Mouse (Mus musculus) limb, embryonic 11.5 days (tissue): ENCODE results near the gene Agap1. TPM values are rescaled to one million over a fixed set of nuclear protein-coding genes. Genes with fewer than 3 reads are reported as not detected.
A peak's percentile ranks its signal among the peaks of the same experiment; 100 is the strongest.

ENCODE experiments used
- ATAC-seq: fragments of 200-750 bp; cut with Nextera tagmentation; 2 replicates; pipeline ENCODE4 v1.8.0; 2017; ENCODE audit warnings: low read depth; ENCODE audit not compliant: insufficient number of reproducible peaks, low FRiP score, low TSS enrichment
- DNase-seq: peaks from one replicate; pipeline ENCODE4 v3.0.0-alpha.2; 2015; ENCODE audit warnings: low spot score
- H3K27ac ChIP-seq: fragments of 300-500 bp; sonication (generic); replicated peaks from 2 replicates; pipeline ENCODE4 v1.5.1; 2014; ENCODE audit warnings: low read depth, mild to moderate bottlenecking, low read length
- H3K27me3 ChIP-seq: fragments of 300-500 bp; sonication (generic); 2 replicates; pipeline ENCODE4 v1.6.1; 2014; ENCODE audit warnings: mild to moderate bottlenecking, low read length, mixed read lengths; ENCODE audit not compliant: control insufficient read depth, insufficient read depth
- H3K36me3 ChIP-seq: fragments of 300-500 bp; sonication (generic); 2 replicates; pipeline ENCODE4 v1.6.1; 2014; ENCODE audit warnings: mild to moderate bottlenecking, low read length, moderate library complexity, mixed read lengths; ENCODE audit not compliant: control insufficient read depth, insufficient read depth
- H3K4me1 ChIP-seq: fragments of 300-500 bp; sonication (generic); 2 replicates; pipeline ENCODE4 v1.6.1; 2014; ENCODE audit warnings: low read length, mixed read lengths; ENCODE audit not compliant: control insufficient read depth, insufficient read depth
- H3K4me2 ChIP-seq: fragments of 300-500 bp; sonication (generic); 2 replicates; pipeline ENCODE4 v1.6.1; 2014; ENCODE audit warnings: low read depth, mild to moderate bottlenecking, moderate library complexity; ENCODE audit not compliant: severe bottlenecking
- H3K4me3 ChIP-seq: fragments of 300-500 bp; sonication (generic); 2 replicates; pipeline ENCODE4 v1.5.1; 2014; ENCODE audit warnings: low read depth, low read length
- H3K9ac ChIP-seq: fragments of 300-500 bp; sonication (generic); 2 replicates; pipeline ENCODE4 v1.6.1; 2014; ENCODE audit warnings: mild to moderate bottlenecking, low read length
- H3K9me3 ChIP-seq: fragments of 300-500 bp; sonication (generic); 2 replicates; pipeline ENCODE4 v1.6.1; 2016; ENCODE audit warnings: low read length; ENCODE audit not compliant: control insufficient read depth
- WGBS: fragments of 180-500 bp; shearing (Covaris S2); extraction: QIAGEN DNeasy Blood & Tissue Kit; methylation state at CpG from one replicate; pipeline ENCODE4 v1.1.7; 2014; 5-methylcytosine and 5-hydroxymethylcytosine counted together
- polyA plus RNA-seq: library from polyadenylated mRNA; unstranded; fragments of >200 nt; fragmentation: Nextera tagmentation; extraction: Ambion mirVana; gene quantifications from 2 replicates; pipeline ENCODE4 v1.2.1, GENCODE M21; 2014

Gene Agap1
- polyA plus RNA-seq, 1 experiment from 2014 or later = 14.0 TPM

- Histone ChIP-seq H3K27ac (no peak overlapping the region), H3K27me3 (no peaks in the 10 kb centered on the region), H3K4me3 (no peak overlapping the region), H3K4me2 (no peak overlapping the region), H3K4me1 (peaks cover 36% of the 10 kb centered on the region), H3K9me3 (no peaks in the 10 kb centered on the region; the same call in 1 of the 2 replicates), H3K9ac (no peak overlapping the region), H3K36me3 (no peaks in the 10 kb centered on the region)
- 30% methylated on average over 6 of the region's 6 CpGs for whole genome bisulfite sequencing
- ATAC-seq (peak; percentile 15; the same call in 1 of the 2 replicates), DNase-seq (no peak)
Observed at GRCm38 (mm10) chr1:89467321-89468069, 12.9 kb downstream of the Agap1 start.

- Histone ChIP-seq H3K4me1 (peaks cover 30% of the 10 kb centered on the region), H3K4me2 (no peak overlapping the region), H3K9me3 (no peaks in the 10 kb centered on the region; the same call in 1 of the 2 replicates), H3K27ac (no peak overlapping the region), H3K27me3 (no peaks in the 10 kb centered on the region), H3K4me3 (no peak overlapping the region), H3K9ac (no peak overlapping the region), H3K36me3 (no peaks in the 10 kb centered on the region)
- ATAC-seq (no peak), DNase-seq (no peak)
- WGBS = 70% methylated on average over 3 of the region's 3 CpGs
Observed at GRCm38 (mm10) chr1:89468141-89468540, 13.5 kb downstream of the Agap1 start.

- Histone ChIP-seq H3K9me3 (no peaks in the 10 kb centered on the region), H3K36me3 (no peaks in the 10 kb centered on the region), H3K4me3 (no peak overlapping the region), H3K27me3 (no peaks in the 10 kb centered on the region), H3K4me1 (peaks cover 39% of the 10 kb centered on the region), H3K9ac (no peak overlapping the region), H3K27ac (no peak overlapping the region), H3K4me2 (no peak overlapping the region)
- DNase-seq = no peak
- 66% methylated on average over 4 of the region's 4 CpGs for WGBS
- ATAC-seq = no peak
Observed at GRCm38 (mm10) chr1:89471430-89471829, 16.8 kb downstream of the Agap1 start.

- H3K9ac ChIP-seq = no peak overlapping the region
- 78% methylated on average over 9 of the region's 9 CpGs for WGBS
- ATAC-seq (no peak), DNase-seq (no peak)
- no peak overlapping the region for H3K4me2 ChIP-seq
- H3K27me3 ChIP-seq = no peaks in the 10 kb centered on the region
- H3K4me3 ChIP-seq = no peak overlapping the region
- no peaks in the 10 kb centered on the region for H3K36me3 ChIP-seq
- H3K27ac ChIP-seq = no peak overlapping the region
- H3K9me3 ChIP-seq = no peaks in the 10 kb centered on the region
- peaks cover 37% of the 10 kb centered on the region for H3K4me1 ChIP-seq
Observed at GRCm38 (mm10) chr1:89471891-89472290, 17.3 kb downstream of the Agap1 start.

GRCm38 (mm10) chr1:89473946-89474345 is 19.3 kb downstream of the Agap1 start:
- peaks cover 23% of the 10 kb centered on the region for H3K4me1 ChIP-seq
- H3K9me3 ChIP-seq = no peaks in the 10 kb centered on the region
- no peak overlapping the region for H3K4me2 ChIP-seq
- H3K36me3 ChIP-seq = no peaks in the 10 kb centered on the region
- DNase-seq = no peak
- WGBS = 70% methylated on average over 5 of the region's 5 CpGs
- H3K27ac ChIP-seq = no peak overlapping the region
- no peak overlapping the region for H3K4me3 ChIP-seq
- H3K9ac ChIP-seq = no peak overlapping the region
- H3K27me3 ChIP-seq = no peaks in the 10 kb centered on the region
- ATAC-seq = no peak

GRCm38 (mm10) chr1:89474853-89475252 is 20.2 kb downstream of the Agap1 start:
- Histone ChIP-seq H3K4me2 (no peak overlapping the region), H3K36me3 (no peaks in the 10 kb centered on the region), H3K9me3 (no peaks in the 10 kb centered on the region), H3K27ac (no peak overlapping the region), H3K4me1 (peaks cover 23% of the 10 kb centered on the region), H3K9ac (no peak overlapping the region), H3K4me3 (no peak overlapping the region), H3K27me3 (no peaks in the 10 kb centered on the region)
- ATAC-seq (no peak), DNase-seq (no peak)
- WGBS = 61% methylated on average over 9 of the region's 9 CpGs

GRCm38 (mm10) chr1:89477033-89477432 is 22.4 kb downstream of the Agap1 start:
- WGBS = 82% methylated on average over 5 of the region's 5 CpGs
- Histone ChIP-seq H3K36me3 (no peaks in the 10 kb centered on the region), H3K4me2 (no peak overlapping the region), H3K27me3 (no peaks in the 10 kb centered on the region), H3K27ac (no peak overlapping the region), H3K4me1 (peaks cover 24% of the 10 kb centered on the region), H3K9me3 (no peaks in the 10 kb centered on the region), H3K4me3 (no peak overlapping the region), H3K9ac (no peak overlapping the region)
- ATAC-seq = no peak
- DNase-seq = no peak

- ATAC-seq (no peak), DNase-seq (no peak)
- Histone ChIP-seq H3K9me3 (no peaks in the 10 kb centered on the region), H3K4me3 (no peak overlapping the region), H3K9ac (no peak overlapping the region), H3K27ac (no peak overlapping the region), H3K4me2 (no peak overlapping the region; the same call in 1 of the 2 replicates), H3K4me1 (peaks cover 34% of the 10 kb centered on the region), H3K36me3 (no peaks in the 10 kb centered on the region), H3K27me3 (no peaks in the 10 kb centered on the region)
- 86% methylated on average over 4 of the region's 4 CpGs for WGBS
Observed at GRCm38 (mm10) chr1:89478571-89479460, 24.2 kb downstream of the Agap1 start.
